ENCODE assay signal across 22 mouse cellular contexts in the genomic region with DNA sequence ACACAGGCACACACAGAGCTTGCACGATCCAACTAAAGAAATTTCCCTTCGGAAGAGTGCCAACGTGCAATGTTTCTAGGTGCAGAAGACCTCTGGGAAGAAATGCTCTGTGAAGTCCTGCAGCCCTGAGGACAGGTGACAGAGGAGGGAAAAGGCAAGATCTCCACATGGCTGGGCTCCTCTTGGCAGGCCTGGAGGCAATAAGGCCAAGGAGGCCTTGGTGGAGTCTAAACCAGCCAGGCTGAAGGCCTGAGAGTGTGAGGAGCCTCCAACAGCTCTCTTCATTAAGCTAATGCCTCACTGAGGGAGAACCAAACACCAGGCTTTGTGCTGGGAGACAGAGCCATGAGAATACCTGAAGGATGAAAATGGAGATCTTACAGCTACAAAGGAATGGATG. TPM values are rescaled to one million over a fixed set of nuclear protein-coding genes. Genes with fewer than 3 reads are reported as not detected.
DNase-seq lines count a peak whose midpoint lies in the region; TF ChIP-seq lines count a peak whose summit lies in the region.
"Had no signal": no experiment of that assay in that cellular context is flagged by ENCODE, and none has a peak within 500 bp of the region (broad histone marks: within the 10 kb centered on the region; RNA-seq: fewer than 3 reads in every experiment).

No protein-coding gene starts in this region.

- H3K27ac ChIP-seq in left cerebral cortex, adult 2 months = 0 out of 2 replicates have a peak overlapping the region, but pooled peaks have one; percentile 32
- H3K27ac ChIP-seq: forebrain, embryonic 10.5 days; forebrain, embryonic 13.5 days; hindbrain, embryonic 10.5 days; hindbrain, embryonic 14.5 days had no signal

- H3K4me3 ChIP-seq in left cerebral cortex, adult 2 months = no peak overlapping the region
- H3K4me3 ChIP-seq: forebrain, embryonic 10.5 days; forebrain, embryonic 13.5 days; hindbrain, embryonic 10.5 days had no signal

- DNase-seq in heart, adult 11 months = peak; percentile 57
- DNase-seq in heart, postnatal 25 days (ENCODE audit: low spot score) = no peak
- no peak for DNase-seq in left cerebral cortex, adult 2 months (ENCODE audit: extremely low spot score in 1 of 2, low spot score in 2 of 2)
- DNase-seq in left cerebral cortex, adult 8-10 months (ENCODE audit: low spot score in 2 of 2) = no peak
- DNase-seq in brain, adult 2 months (ENCODE audit: low read depth, low spot score) = peak; percentile 31
- DNase-seq in right cerebral cortex, postnatal 25 days = no peak
- DNase-seq: adrenal gland, adult 2 months; adrenal gland, postnatal 14 days; cerebellum, adult 11-12 months; cerebellum, postnatal 36 days; gastrocnemius, postnatal 10 days; gastrocnemius, postnatal 36 days; heart, postnatal 36 days had no signal

- intact Hi-C loops in heart, postnatal 25 days (cut with DNase I) = no loop called here
- intact Hi-C loops in left cerebral cortex, adult 2 months (cut with DNase I) = loop anchor here (5.0 kb wide), 1 partner anchor 138 kb away; a partner anchor contains a TSS

- TF ChIP-seq CTCF in left cerebral cortex, adult 2 months (IDR thresholded peaks at IDR 0.05) = no peak

RNA-seq across cellular contexts. Expression of a gene that starts 40.5 kb away (rescaled TPM):
- total RNA-seq in heart, postnatal 25 days (2021) = not detected
- not detected for total RNA-seq in left cerebral cortex, adult 2 months (2021)
- not detected for total RNA-seq in left cerebral cortex, adult 8-10 months (2022)
- total RNA-seq: adrenal gland, adult 2 months; adrenal gland, postnatal 14 days; adrenal gland, postnatal 4 days; gastrocnemius, adult 18-20 months; gastrocnemius, postnatal 10 days; gastrocnemius, postnatal 36 days; granulocyte monocyte progenitor cell, adult 5-6 weeks; heart, adult 8-10 months; heart, postnatal 36 days; MEL had no signal

Comparison
In these comparisons a context has a peak if more than half of its experiments do, and no peak if none do; other contexts are left out.
1. DNase-seq: peak in heart, adult 11 months (single experiment) and brain, adult 2 months (single experiment); none in heart, postnatal 25 days (single experiment), left cerebral cortex, adult 2 months (0 of 2), left cerebral cortex, adult 8-10 months (0 of 2) and right cerebral cortex, postnatal 25 days (single experiment).